Mouse (Mus musculus): Measurements from ENCODE around the gene Rnf34. TPM values are rescaled to one million over a fixed set of nuclear protein-coding genes. Genes with fewer than 3 reads are reported as not detected.
A peak's percentile ranks its signal among the peaks of the same experiment; 100 is the strongest.

Rnf34 gene
- polyA plus RNA-seq, 1 experiment from 2014 or later: 38.9 TPM

- Histone ChIP-seq H3K9me3 (no peaks in the 10 kb centered on the region), H3K36me3 (peaks cover 19% of the 10 kb centered on the region), H3K4me3 (no peak overlapping the region), H3K4me1 (peaks cover 20% of the 10 kb centered on the region; the same call in 1 of the 2 replicates), H3K27ac (no peak overlapping the region), H3K9ac (no peak overlapping the region), H3K4me2 (no peak overlapping the region), H3K27me3 (no peaks in the 10 kb centered on the region)
- no peak for ATAC-seq (ENCODE audit: insufficient number of reproducible peaks, insufficient read depth, low FRiP score, low TSS enrichment, low read depth)
- 90% methylated on average over 16 of the region's 16 CpGs for WGBS
Measured at GRCm38 (mm10) chr5:122888612-122889214, 38.9 kb downstream of the Rnf34 start.

- H3K4me3 ChIP-seq: no peak overlapping the region
- H3K9ac ChIP-seq: no peak overlapping the region
- H3K27me3 ChIP-seq: no peaks in the 10 kb centered on the region
- no peak overlapping the region for H3K27ac ChIP-seq
- WGBS: 56% methylated on average over 2 of the region's 2 CpGs
- H3K4me1 ChIP-seq: peaks cover 19% of the 10 kb centered on the region; the same call in 1 of the 2 replicates
- H3K4me2 ChIP-seq: no peak overlapping the region
- H3K36me3 ChIP-seq: peaks cover 14% of the 10 kb centered on the region
- no peaks in the 10 kb centered on the region for H3K9me3 ChIP-seq
- no peak for ATAC-seq (ENCODE audit: insufficient number of reproducible peaks, insufficient read depth, low FRiP score, low TSS enrichment, low read depth)
Measured at GRCm38 (mm10) chr5:122890396-122890795, 40.5 kb downstream of the Rnf34 start.

- Histone ChIP-seq H3K4me2 (no peak overlapping the region), H3K27me3 (no peaks in the 10 kb centered on the region), H3K9me3 (no peaks in the 10 kb centered on the region), H3K4me3 (no peak overlapping the region), H3K27ac (no peak overlapping the region), H3K9ac (no peak overlapping the region), H3K4me1 (peaks cover 23% of the 10 kb centered on the region), H3K36me3 (peaks cover 8% of the 10 kb centered on the region)
- WGBS: 96% methylated on average over 6 of the region's 6 CpGs
- ATAC-seq (ENCODE audit: insufficient number of reproducible peaks, insufficient read depth, low FRiP score, low TSS enrichment, low read depth): no peak
Measured at GRCm38 (mm10) chr5:122893270-122893669, 43.4 kb downstream of the Rnf34 start.

GRCm38 (mm10) chr5:122894007-122894637 lies 44.3 kb downstream of the Rnf34 start:
- 91% methylated on average over 5 of the region's 5 CpGs for WGBS
- H3K4me2 ChIP-seq: no peak overlapping the region
- ATAC-seq (ENCODE audit: insufficient number of reproducible peaks, insufficient read depth, low FRiP score, low TSS enrichment, low read depth): no peak
- no peaks in the 10 kb centered on the region for H3K27me3 ChIP-seq
- H3K36me3 ChIP-seq: peaks cover 5% of the 10 kb centered on the region; the same call in 1 of the 2 replicates
- no peak overlapping the region for H3K27ac ChIP-seq
- H3K9ac ChIP-seq: no peak overlapping the region
- no peak overlapping the region for H3K4me3 ChIP-seq
- no peaks in the 10 kb centered on the region for H3K9me3 ChIP-seq
- H3K4me1 ChIP-seq: peaks cover 24% of the 10 kb centered on the region

GRCm38 (mm10) chr5:122894821-122895220 lies 45.0 kb downstream of the Rnf34 start:
- peak overlapping the region; percentile 55; the same call in 1 of the 2 replicates for H3K9ac ChIP-seq
- WGBS: 71% methylated on average over 4 of the region's 4 CpGs
- H3K27ac ChIP-seq: no peak overlapping the region
- no peaks in the 10 kb centered on the region for H3K27me3 ChIP-seq
- H3K36me3 ChIP-seq: peaks cover 5% of the 10 kb centered on the region; the same call in 1 of the 2 replicates
- peaks cover 22% of the 10 kb centered on the region for H3K4me1 ChIP-seq
- ATAC-seq (ENCODE audit: insufficient number of reproducible peaks, insufficient read depth, low FRiP score, low TSS enrichment, low read depth): no peak
- H3K4me2 ChIP-seq: no peak overlapping the region
- no peaks in the 10 kb centered on the region for H3K9me3 ChIP-seq
- H3K4me3 ChIP-seq: no peak overlapping the region

- H3K27me3 ChIP-seq: no peaks in the 10 kb centered on the region
- H3K9me3 ChIP-seq: no peaks in the 10 kb centered on the region
- H3K36me3 ChIP-seq: no peaks in the 10 kb centered on the region
- H3K4me1 ChIP-seq: peaks cover 30% of the 10 kb centered on the region
- H3K4me2 ChIP-seq: peak overlapping the region; percentile 77
- ATAC-seq (ENCODE audit: insufficient number of reproducible peaks, insufficient read depth, low FRiP score, low TSS enrichment, low read depth): no peak
- H3K27ac ChIP-seq: no peak overlapping the region
- peak overlapping the region; percentile 85 for H3K4me3 ChIP-seq
- H3K9ac ChIP-seq: peak overlapping the region; percentile 94; the same call in 1 of the 2 replicates
- 73% methylated on average over 6 of the region's 6 CpGs for WGBS
Measured at GRCm38 (mm10) chr5:122898153-122898552, 48.3 kb downstream of the Rnf34 start.

- Histone ChIP-seq H3K27me3 (no peaks in the 10 kb centered on the region), H3K9me3 (no peaks in the 10 kb centered on the region), H3K27ac (peak overlapping the region; percentile 93), H3K4me2 (peak overlapping the region; percentile 77), H3K36me3 (no peaks in the 10 kb centered on the region), H3K4me3 (peak overlapping the region; percentile 85), H3K9ac (peak overlapping the region; percentile 94), H3K4me1 (peaks cover 33% of the 10 kb centered on the region)
- ATAC-seq (ENCODE audit: insufficient number of reproducible peaks, insufficient read depth, low FRiP score, low TSS enrichment, low read depth): no peak
- 1% methylated on average over 45 of the region's 45 CpGs for WGBS
Measured at GRCm38 (mm10) chr5:122898963-122899776, 49.3 kb downstream of the Rnf34 start.

- H3K4me3 ChIP-seq: peak overlapping the region; percentile 85
- H3K9me3 ChIP-seq: no peaks in the 10 kb centered on the region
- no peaks in the 10 kb centered on the region for H3K36me3 ChIP-seq
- H3K9ac ChIP-seq: peak overlapping the region; percentile 94
- WGBS: under 1% methylated on average over 89 of the region's 120 CpGs
- H3K4me2 ChIP-seq: peak overlapping the region; percentile 77
- H3K4me1 ChIP-seq: peaks cover 33% of the 10 kb centered on the region
- ATAC-seq (ENCODE audit: insufficient number of reproducible peaks, insufficient read depth, low FRiP score, low TSS enrichment, low read depth): peak; percentile 98
- peak overlapping the region; percentile 93 for H3K27ac ChIP-seq
- H3K27me3 ChIP-seq: no peaks in the 10 kb centered on the region
Measured at GRCm38 (mm10) chr5:122899777-122900557, 50.1 kb downstream of the Rnf34 start.

GRCm38 (mm10) chr5:122900558-122901171 lies 50.8 kb downstream of the Rnf34 start:
- Histone ChIP-seq H3K27ac (peak overlapping the region; percentile 93), H3K4me1 (peaks cover 33% of the 10 kb centered on the region), H3K9me3 (no peaks in the 10 kb centered on the region), H3K27me3 (no peaks in the 10 kb centered on the region), H3K9ac (peak overlapping the region; percentile 94), H3K4me2 (peak overlapping the region; percentile 77), H3K36me3 (no peaks in the 10 kb centered on the region), H3K4me3 (peak overlapping the region; percentile 85)
- no peak; the same call in 1 of the 2 replicates for ATAC-seq (ENCODE audit: insufficient number of reproducible peaks, insufficient read depth, low FRiP score, low TSS enrichment, low read depth)
- WGBS: 3% methylated on average over 30 of the region's 33 CpGs

- Histone ChIP-seq H3K4me3 (peak overlapping the region; percentile 85), H3K4me1 (peaks cover 33% of the 10 kb centered on the region), H3K27ac (peak overlapping the region; percentile 93), H3K9ac (peak overlapping the region; percentile 94; the same call in 1 of the 2 replicates), H3K9me3 (no peaks in the 10 kb centered on the region), H3K4me2 (peak overlapping the region; percentile 77), H3K36me3 (no peaks in the 10 kb centered on the region), H3K27me3 (no peaks in the 10 kb centered on the region)
- no peak for ATAC-seq (ENCODE audit: insufficient number of reproducible peaks, insufficient read depth, low FRiP score, low TSS enrichment, low read depth)
- 53% methylated on average over 11 of the region's 11 CpGs for WGBS
Measured at GRCm38 (mm10) chr5:122901179-122901578, 51.3 kb downstream of the Rnf34 start.
